Mouse (Mus musculus) embryonic facial prominence, embryonic 13.5 days (tissue): Measurements from ENCODE around the gene Reln. TPM values are rescaled to one million over a fixed set of nuclear protein-coding genes. Genes with fewer than 3 reads are reported as not detected.

Source experiments
- ATAC-seq: fragments of 200-750 bp; cut with Nextera tagmentation; 2 replicates; pipeline ENCODE4 v1.8.0; 2017; ENCODE audit warnings: low read depth; ENCODE audit not compliant: insufficient number of reproducible peaks, insufficient read depth, low FRiP score, low TSS enrichment
- H3K27ac ChIP-seq: fragments of 300-500 bp; sonication (generic); 2 replicates; pipeline ENCODE4 v1.5.1; 2015; ENCODE audit warnings: moderate library complexity, mild to moderate bottlenecking, inconsistent platforms
- H3K27me3 ChIP-seq: fragments of 300-500 bp; sonication (generic); 2 replicates; pipeline ENCODE4 v1.6.1; 2015; ENCODE audit warnings: mild to moderate bottlenecking, inconsistent platforms
- H3K36me3 ChIP-seq: fragments of 300-500 bp; sonication (generic); 2 replicates; pipeline ENCODE4 v1.6.1; 2015; ENCODE audit warnings: mild to moderate bottlenecking, inconsistent platforms
- H3K4me1 ChIP-seq: fragments of 300-500 bp; sonication (generic); 2 replicates; pipeline ENCODE4 v1.6.1; 2015; ENCODE audit warnings: inconsistent platforms
- H3K4me2 ChIP-seq: fragments of 300-500 bp; sonication (generic); 2 replicates; pipeline ENCODE4 v1.6.1; 2015; ENCODE audit warnings: moderate library complexity, mild to moderate bottlenecking, inconsistent platforms
- H3K4me3 ChIP-seq: fragments of 300-500 bp; sonication (generic); 2 replicates; pipeline ENCODE4 v1.5.1; 2015; ENCODE audit warnings: mild to moderate bottlenecking, inconsistent platforms
- H3K9ac ChIP-seq: fragments of 300-500 bp; sonication (generic); 2 replicates; pipeline ENCODE4 v1.6.1; 2015; ENCODE audit warnings: mild to moderate bottlenecking, inconsistent platforms
- H3K9me3 ChIP-seq: fragments of 300-500 bp; sonication (generic); 2 replicates; pipeline ENCODE4 v1.6.1; 2016; ENCODE audit warnings: inconsistent platforms
- WGBS: fragments of 180-500 bp; shearing (Covaris S2); methylation state at CpG from one replicate; pipeline ENCODE4 v1.1.7; 2015; ENCODE audit warnings: mixed read lengths; 5-methylcytosine and 5-hydroxymethylcytosine counted together
- polyA plus RNA-seq: library from polyadenylated mRNA; unstranded; fragments of >200 nt; fragmentation: Nextera tagmentation; extraction: Ambion mirVana; gene quantifications from 2 replicates; pipeline ENCODE4 v1.2.1, GENCODE M21; 2015

The Reln gene
- polyA plus RNA-seq, 1 experiment from 2014 or later, result 5.5 TPM

DNA sequence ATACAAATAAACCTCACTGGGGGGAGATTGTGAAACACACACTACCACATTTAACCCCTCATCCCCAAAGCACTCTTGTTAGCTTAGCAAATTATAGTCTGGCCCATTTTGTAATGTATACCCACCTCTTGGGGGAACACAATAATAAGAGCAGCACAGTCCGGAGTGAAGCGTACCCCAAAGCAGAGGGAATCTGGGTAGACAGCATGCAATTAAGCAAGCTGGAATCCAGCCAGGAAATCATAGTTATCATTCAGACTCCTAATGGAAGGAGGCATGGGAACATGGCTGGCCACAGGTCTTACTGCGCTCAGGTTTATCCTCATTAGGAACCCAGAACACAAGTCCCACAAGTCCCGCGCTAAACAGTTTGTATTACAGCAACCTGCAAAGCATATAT lies 249.5 kb downstream of the Reln start:
- WGBS, result 66% methylated on average over 5 of the region's 5 CpGs
- no peak overlapping the region for H3K9ac ChIP-seq
- H3K27ac ChIP-seq, result no peak overlapping the region
- H3K4me3 ChIP-seq, result no peak overlapping the region
- no peaks in the 10 kb centered on the region for H3K9me3 ChIP-seq
- ATAC-seq, result no peak
- H3K4me2 ChIP-seq, result no peak overlapping the region
- no peaks in the 10 kb centered on the region for H3K27me3 ChIP-seq
- peaks cover 6% of the 10 kb centered on the region; the same call in 1 of the 2 replicates for H3K4me1 ChIP-seq
- no peaks in the 10 kb centered on the region for H3K36me3 ChIP-seq

GRCm38 (mm10) chr5:22094043-22094442 lies 250.5 kb downstream of the Reln start:
- H3K4me3 ChIP-seq, result no peak overlapping the region
- ATAC-seq, result no peak
- H3K27me3 ChIP-seq, result no peaks in the 10 kb centered on the region
- no peaks in the 10 kb centered on the region for H3K9me3 ChIP-seq
- no peak overlapping the region for H3K27ac ChIP-seq
- H3K4me2 ChIP-seq, result no peak overlapping the region
- 69% methylated on average over 5 of the region's 5 CpGs for WGBS
- H3K36me3 ChIP-seq, result no peaks in the 10 kb centered on the region
- no peak overlapping the region for H3K9ac ChIP-seq
- peaks cover 6% of the 10 kb centered on the region; the same call in 1 of the 2 replicates for H3K4me1 ChIP-seq

DNA sequence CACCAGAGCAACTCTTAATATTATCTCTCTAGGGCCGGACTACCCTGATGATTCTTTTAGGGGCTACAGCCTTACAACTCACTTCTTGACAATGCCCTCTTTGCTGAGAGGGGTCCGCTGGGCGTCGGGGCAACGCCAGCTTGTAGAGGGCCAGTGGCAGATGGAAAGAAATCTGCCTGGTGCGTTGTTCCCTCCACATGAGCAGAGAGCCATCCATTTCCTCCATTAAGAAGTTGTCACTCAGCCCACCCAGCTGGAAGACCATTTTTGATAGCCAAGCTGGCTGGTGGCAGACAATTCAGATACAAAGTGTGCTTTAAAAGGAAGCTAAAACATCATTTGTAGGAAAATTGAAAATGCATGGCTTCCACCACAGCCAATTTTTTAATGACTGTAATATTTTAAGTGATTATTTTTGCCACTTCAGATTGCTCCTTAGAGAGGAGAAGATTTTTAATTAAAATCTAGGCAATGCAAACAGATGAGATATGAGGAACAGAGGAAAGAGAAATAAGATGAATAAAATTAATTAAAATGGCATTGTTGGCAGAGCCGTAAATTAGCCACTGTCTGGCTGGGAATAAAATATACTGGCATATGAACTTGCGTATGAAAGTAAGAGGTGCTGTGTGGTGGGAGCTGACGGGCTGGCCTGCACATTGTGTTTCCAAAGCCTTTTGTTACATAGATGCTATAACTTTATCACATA lies 251.2 kb downstream of the Reln start:
- no peak for ATAC-seq
- Histone ChIP-seq H3K36me3 (no peaks in the 10 kb centered on the region), H3K4me3 (no peak overlapping the region), H3K27ac (no peak overlapping the region), H3K9ac (no peak overlapping the region), H3K27me3 (no peaks in the 10 kb centered on the region), H3K9me3 (no peaks in the 10 kb centered on the region), H3K4me2 (no peak overlapping the region), H3K4me1 (peaks cover 6% of the 10 kb centered on the region; the same call in 1 of the 2 replicates)
- 79% methylated on average over 9 of the region's 9 CpGs for WGBS

- ATAC-seq, result no peak
- Histone ChIP-seq H3K9ac (no peak overlapping the region), H3K4me2 (no peak overlapping the region), H3K4me3 (no peak overlapping the region), H3K4me1 (no peaks in the 10 kb centered on the region), H3K27me3 (no peaks in the 10 kb centered on the region), H3K9me3 (no peaks in the 10 kb centered on the region), H3K36me3 (no peaks in the 10 kb centered on the region), H3K27ac (no peak overlapping the region)
- WGBS, result 90% methylated on average over 6 of the region's 6 CpGs
These were observed 264.0 kb downstream of the Reln start for GRCm38 (mm10) chr5:22080468-22080986.

DNA sequence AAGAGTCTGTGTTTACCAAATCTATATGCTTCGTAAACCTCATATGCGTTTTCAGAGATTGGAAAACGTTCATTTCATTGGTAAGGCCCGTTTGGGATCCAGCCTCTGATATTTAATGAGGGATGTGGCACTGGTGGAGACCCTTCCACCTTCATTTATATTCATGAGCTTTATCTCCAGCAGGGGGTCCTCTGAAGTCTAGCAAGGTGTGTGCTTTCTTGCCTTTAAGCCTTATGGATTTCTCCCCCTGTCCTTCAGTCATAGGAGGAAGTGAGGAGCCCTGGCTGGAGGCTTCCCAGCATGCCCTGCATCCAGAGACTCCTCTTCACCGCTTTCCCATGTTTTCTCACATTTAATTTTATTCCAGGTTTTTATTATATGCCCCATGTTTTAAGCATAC lies 269.5 kb downstream of the Reln start:
- Histone ChIP-seq H3K4me2 (no peak overlapping the region), H3K9ac (no peak overlapping the region), H3K4me1 (no peaks in the 10 kb centered on the region), H3K27ac (no peak overlapping the region), H3K36me3 (no peaks in the 10 kb centered on the region), H3K4me3 (no peak overlapping the region), H3K27me3 (no peaks in the 10 kb centered on the region), H3K9me3 (no peaks in the 10 kb centered on the region; the same call in 1 of the 2 replicates)
- 75% methylated on average over 5 of the region's 5 CpGs for WGBS
- no peak for ATAC-seq

- H3K4me1 ChIP-seq, result no peaks in the 10 kb centered on the region
- H3K9me3 ChIP-seq, result no peaks in the 10 kb centered on the region; the same call in 1 of the 2 replicates
- no peaks in the 10 kb centered on the region for H3K27me3 ChIP-seq
- 76% methylated on average over 6 of the region's 6 CpGs for WGBS
- no peak for ATAC-seq
- H3K9ac ChIP-seq, result no peak overlapping the region
- no peak overlapping the region for H3K27ac ChIP-seq
- no peak overlapping the region for H3K4me3 ChIP-seq
- H3K4me2 ChIP-seq, result no peak overlapping the region
- no peaks in the 10 kb centered on the region for H3K36me3 ChIP-seq
These were observed 271.9 kb downstream of the Reln start for GRCm38 (mm10) chr5:22072591-22072990.

- no peaks in the 10 kb centered on the region for H3K9me3 ChIP-seq
- no peak overlapping the region for H3K4me3 ChIP-seq
- no peak overlapping the region for H3K9ac ChIP-seq
- no peaks in the 10 kb centered on the region for H3K4me1 ChIP-seq
- WGBS, result 86% methylated on average over 6 of the region's 6 CpGs
- ATAC-seq, result no peak
- no peaks in the 10 kb centered on the region for H3K27me3 ChIP-seq
- no peaks in the 10 kb centered on the region for H3K36me3 ChIP-seq
- H3K4me2 ChIP-seq, result no peak overlapping the region
- H3K27ac ChIP-seq, result no peak overlapping the region
These were observed 285.3 kb downstream of the Reln start for GRCm38 (mm10) chr5:22059251-22059650.

GRCm38 (mm10) chr5:22041825-22042224 lies 302.7 kb downstream of the Reln start:
- no peaks in the 10 kb centered on the region for H3K9me3 ChIP-seq
- ATAC-seq, result no peak
- H3K4me2 ChIP-seq, result no peak overlapping the region
- H3K27ac ChIP-seq, result no peak overlapping the region
- H3K27me3 ChIP-seq, result no peaks in the 10 kb centered on the region; the same call in 1 of the 2 replicates
- no peak overlapping the region for H3K4me3 ChIP-seq
- no peak overlapping the region for H3K9ac ChIP-seq
- no peaks in the 10 kb centered on the region for H3K4me1 ChIP-seq
- no peaks in the 10 kb centered on the region for H3K36me3 ChIP-seq
- WGBS, result 89% methylated on average over 6 of the region's 6 CpGs

GRCm38 (mm10) chr5:22039375-22040149 lies 304.9 kb downstream of the Reln start:
- no peak overlapping the region for H3K4me2 ChIP-seq

DNA sequence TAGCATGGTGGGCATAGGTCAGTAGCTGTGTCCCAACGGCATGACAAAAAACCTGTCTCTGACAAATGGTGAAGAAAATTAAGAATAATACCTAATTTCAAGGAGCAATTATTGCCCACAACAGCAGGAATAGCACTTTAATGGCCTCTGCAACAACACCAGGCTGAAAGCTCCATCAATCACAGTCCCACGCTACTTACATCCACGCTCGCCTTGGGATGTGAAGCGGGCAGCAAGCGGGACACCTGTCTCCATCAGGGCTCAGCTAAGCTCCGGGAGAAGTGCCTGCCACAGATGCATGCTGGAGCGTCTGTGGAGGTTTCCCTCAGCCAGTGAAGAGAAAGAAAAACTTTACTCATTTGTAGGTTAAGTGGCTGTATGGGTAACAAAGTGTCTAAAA lies 309.3 kb downstream of the Reln start:
- Histone ChIP-seq H3K9ac (no peak overlapping the region), H3K4me2 (no peak overlapping the region), H3K36me3 (no peaks in the 10 kb centered on the region), H3K27me3 (no peaks in the 10 kb centered on the region), H3K27ac (no peak overlapping the region), H3K4me3 (no peak overlapping the region), H3K9me3 (no peaks in the 10 kb centered on the region), H3K4me1 (no peaks in the 10 kb centered on the region)
- ATAC-seq, result no peak
- 88% methylated on average over 8 of the region's 8 CpGs for WGBS

More at GRCm38 (mm10) chr5:22039375-22040149, 304.9 kb downstream of the Reln start:
- 88% methylated on average over 12 of the region's 12 CpGs for WGBS
- no peak overlapping the region for H3K27ac ChIP-seq
- no peaks in the 10 kb centered on the region for H3K4me1 ChIP-seq
- H3K4me3 ChIP-seq, result no peak overlapping the region
- H3K9ac ChIP-seq, result no peak overlapping the region
- no peaks in the 10 kb centered on the region for H3K36me3 ChIP-seq
- no peak for ATAC-seq
- no peaks in the 10 kb centered on the region for H3K9me3 ChIP-seq
- no peaks in the 10 kb centered on the region; the same call in 1 of the 2 replicates for H3K27me3 ChIP-seq

DNA sequence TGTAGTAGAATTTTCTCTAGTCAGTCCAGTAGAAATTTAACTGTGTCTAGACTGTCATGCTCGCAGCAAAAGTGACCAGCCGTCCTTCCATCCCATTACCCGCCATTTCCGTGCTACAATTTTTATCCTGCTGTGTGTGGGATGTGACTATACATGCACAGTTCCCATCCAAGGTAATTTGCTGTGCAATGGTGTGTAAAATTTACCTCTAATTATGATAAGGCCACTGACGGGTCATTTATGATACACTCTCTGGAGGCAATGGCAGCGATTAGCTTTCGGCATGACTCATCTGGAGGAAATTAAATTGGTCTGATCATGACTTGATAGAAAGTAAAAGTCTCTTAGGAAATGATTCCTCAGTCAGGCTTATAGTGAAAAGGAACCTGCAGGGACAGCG lies 311.5 kb downstream of the Reln start:
- Histone ChIP-seq H3K27me3 (no peaks in the 10 kb centered on the region), H3K9me3 (no peaks in the 10 kb centered on the region), H3K4me2 (no peak overlapping the region), H3K4me1 (no peaks in the 10 kb centered on the region), H3K27ac (no peak overlapping the region), H3K4me3 (no peak overlapping the region), H3K9ac (no peak overlapping the region), H3K36me3 (no peaks in the 10 kb centered on the region)
- 66% methylated on average over 8 of the region's 8 CpGs for WGBS
- no peak for ATAC-seq

- Histone ChIP-seq H3K27me3 (no peaks in the 10 kb centered on the region), H3K9me3 (no peaks in the 10 kb centered on the region), H3K36me3 (no peaks in the 10 kb centered on the region), H3K4me1 (no peaks in the 10 kb centered on the region), H3K27ac (no peak overlapping the region), H3K9ac (no peak overlapping the region), H3K4me3 (no peak overlapping the region), H3K4me2 (no peak overlapping the region)
- no peak for ATAC-seq
- WGBS, result 21% methylated on average over 7 of the region's 7 CpGs
These were observed 312.8 kb downstream of the Reln start for GRCm38 (mm10) chr5:22031653-22032052.
